Mouse (Mus musculus): ENCODE measurements around the gene Fam117a.
"Not testable (repeated sequence)": the region's sequence is repeated elsewhere in the genome, so short reads cannot be mapped to it uniquely, and the experiment has no call there.

The Fam117a gene

DNA sequence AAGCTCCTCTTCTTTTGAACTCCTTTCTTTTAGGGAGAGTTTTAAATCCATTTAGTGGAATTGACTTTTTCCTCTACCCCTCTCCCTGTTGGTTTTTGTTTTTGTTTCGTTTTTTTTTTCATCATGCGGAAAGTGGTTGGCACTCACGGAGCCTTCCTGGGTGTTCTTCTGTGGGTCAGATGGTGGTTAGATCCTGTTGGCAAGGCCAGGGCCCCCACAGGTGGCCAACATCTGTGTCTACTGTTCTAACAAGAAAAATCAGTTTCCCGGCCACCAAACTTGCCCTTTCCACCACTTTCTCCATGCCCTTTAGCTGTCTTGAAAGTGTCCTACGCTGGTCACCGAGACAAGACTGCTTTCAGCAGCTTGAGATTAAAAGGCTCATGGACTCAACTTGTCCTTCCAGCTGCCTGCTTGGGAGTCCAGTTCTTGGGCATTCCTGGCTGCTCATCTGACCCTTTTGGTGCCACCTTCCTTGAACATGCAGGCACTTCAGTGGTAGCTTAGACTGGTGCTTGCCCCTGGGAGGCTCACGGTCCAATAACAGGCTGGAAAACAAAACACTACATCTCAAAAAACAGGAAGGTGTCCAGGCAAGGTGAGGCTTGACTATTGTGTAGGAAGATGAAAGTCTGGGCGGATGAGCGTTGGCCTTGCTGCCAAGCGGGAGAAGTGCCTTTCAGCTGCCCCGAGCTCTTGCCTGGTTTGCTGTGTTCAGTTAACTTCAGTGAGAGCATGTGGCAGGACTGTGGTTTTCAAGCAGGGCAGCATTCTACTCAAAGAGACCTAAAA is 56.1 kb downstream of the Fam117a start:
- no peak for DNase-seq (ENCODE audit: inconsistent ontology term)

DNA sequence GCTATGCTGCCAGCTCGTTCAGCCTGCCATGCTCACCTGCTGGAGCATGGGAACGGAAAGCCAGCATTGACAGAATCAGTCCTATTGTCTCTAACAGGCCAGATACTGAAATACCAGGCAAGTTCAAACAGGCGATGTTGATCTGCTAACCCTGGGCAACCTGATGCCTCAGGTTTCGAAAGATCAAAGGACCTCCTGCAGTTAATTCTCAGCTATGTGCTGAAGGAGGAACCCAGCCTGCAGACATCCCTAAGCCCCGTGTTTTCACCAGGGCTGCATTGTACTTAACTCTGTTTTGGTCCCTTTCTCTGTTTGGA is 56.6 kb downstream of the Fam117a start:
- no peak for DNase-seq (ENCODE audit: inconsistent ontology term)

DNA sequence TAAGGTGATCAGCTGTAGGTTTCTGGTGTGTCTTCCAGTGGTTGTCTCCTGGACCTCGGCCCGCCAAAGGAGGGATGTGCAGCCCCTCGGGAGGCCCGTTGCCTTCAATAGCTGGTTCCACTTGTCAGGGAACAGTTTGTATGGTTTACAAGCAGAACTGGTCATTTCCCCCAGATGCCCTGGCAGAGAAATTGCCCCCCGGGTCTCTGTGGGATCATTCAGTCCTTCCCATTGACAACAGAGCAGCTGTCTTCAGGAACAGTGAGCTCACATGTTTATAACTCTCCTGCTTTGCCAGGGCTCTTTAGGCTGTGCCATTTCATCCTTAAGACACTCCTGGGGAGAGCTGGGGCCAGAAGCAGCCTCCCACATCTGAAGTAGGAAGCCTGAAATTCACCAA is 57.3 kb downstream of the Fam117a start:
- no peak for DNase-seq (ENCODE audit: inconsistent ontology term)

DNA sequence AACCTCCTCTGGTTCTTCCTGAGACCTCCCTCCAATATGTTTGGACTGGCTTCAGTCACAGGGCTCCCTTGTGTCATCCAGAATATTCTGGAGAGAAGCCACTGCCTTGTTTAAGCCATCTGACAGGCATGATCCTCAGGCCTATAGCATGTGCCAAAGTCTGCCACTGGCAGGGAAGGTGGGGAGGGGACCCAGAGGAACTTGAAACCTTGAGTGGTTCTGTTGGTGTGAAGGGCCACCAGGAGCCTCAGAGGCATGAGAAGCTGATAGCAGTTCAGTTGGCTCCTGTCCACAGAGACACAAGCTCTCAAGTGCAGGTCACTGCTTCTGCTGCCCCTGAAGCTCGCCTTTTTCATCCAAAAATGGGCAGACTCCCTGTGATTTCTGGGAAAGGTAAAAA is 59.7 kb downstream of the Fam117a start:
- no peak for DNase-seq (ENCODE audit: inconsistent ontology term)

DNA sequence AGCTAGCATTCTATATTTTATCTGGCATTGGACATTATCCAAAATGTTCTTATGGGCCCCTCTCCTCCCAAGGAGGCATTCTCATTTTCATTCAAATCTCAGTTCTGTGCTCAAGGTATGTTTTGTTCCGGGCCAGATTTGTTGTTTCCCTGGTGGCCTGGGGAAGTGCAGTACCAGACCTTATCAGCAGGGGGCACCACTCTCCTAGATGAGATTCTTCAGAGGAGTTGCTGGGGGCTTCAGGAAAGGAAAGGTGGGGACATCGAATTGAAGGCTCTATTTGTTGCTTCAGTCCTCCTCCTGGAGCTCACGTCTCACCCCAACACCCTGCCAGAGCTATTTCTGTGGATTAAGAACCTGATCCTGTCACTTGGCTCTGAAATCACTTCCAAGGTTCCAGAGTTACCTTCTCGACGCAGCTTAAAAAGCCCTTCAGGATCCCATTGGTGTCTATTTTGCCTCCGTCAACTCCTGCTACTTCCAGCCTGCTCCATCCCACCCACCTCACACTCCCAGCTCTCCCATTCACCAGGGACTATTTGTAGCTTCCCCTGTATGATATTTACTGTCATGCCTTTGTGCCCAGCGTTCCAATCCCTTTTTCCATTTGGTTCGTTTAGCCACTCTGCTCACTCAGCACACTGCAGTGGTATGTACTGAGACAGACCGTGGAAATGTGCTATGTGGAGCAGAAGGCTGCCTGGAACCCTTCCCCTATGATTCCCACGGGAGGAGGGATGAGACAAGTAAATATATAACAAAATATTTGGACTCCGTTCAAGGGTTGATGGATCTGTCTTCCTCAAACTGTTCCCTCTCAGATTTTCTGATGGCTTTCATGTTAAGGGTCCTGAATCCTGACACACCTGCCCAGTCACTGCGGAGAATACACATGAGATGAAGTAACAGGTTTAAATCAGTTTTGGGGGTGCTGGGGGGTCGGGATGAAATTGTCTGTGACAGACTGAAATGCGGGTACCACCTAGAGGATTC is 61.3 kb downstream of the Fam117a start:
- peak; percentile 51 for DNase-seq (ENCODE audit: inconsistent ontology term)

DNA sequence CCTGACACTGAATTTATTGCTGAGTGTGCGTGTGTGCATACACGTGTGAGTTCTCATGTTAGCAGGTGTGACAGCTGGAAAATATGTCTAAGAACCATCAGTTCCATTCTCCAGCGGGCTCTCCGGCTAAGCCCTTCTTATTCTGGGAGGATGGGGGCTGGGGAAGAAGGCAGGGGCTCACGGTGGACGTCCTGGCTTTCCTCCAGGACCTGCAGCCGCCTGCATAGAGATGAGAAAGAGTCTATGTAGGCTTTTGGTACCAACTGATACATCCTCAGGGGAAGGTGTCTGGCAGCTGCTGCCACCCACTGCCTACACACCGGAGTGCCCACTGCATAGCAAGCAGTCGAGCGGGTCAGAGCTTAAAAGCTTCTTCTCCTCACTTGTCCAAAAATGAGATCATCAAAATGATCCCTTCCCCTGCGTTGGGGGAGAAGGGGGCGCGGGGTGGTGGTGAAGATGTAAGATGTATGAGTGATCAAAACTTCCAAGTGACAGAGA is 62.8 kb downstream of the Fam117a start:
- DNase-seq (ENCODE audit: inconsistent ontology term) = no peak

DNA sequence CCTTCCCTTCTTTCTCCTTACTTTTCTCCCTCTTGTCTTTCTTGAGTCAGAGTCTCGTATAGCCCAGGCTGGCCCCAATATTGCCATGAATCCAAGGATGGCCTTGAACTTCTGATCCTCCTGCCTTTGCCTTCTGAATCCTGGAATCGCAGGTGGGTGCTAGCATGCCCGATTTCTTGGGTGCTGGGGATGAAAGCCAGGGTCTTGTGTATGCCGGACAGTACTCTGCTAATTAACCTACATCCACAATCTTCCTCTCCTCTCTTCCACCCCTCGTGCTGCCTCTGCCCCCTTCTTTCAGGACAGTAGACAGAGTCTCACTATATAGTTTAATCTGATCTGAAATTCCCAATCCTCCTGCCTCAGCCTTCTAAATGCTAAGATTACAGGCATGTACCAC is 64.8 kb downstream of the Fam117a start:
- no peak for DNase-seq (ENCODE audit: inconsistent ontology term)

DNA sequence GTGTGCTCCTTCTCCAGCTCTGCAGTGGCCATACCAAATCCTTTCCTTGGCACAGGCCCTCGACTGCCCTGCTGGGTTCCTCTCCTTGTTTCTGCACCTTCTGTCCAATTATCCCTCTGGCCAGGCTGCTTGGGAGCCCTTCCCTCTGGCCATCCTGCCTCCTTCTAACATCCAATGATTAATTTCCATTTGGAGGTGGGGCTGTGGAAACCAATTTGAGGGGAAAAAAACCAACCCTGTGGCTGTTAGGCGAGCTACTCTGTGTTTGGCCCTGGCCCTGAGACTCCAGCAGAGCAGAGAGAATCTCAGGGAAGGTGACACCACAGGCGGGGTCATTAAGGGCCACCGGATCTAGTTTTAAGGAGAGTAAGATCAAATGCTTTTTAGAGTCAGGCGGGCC is 65.4 kb downstream of the Fam117a start:
- no peak for DNase-seq (ENCODE audit: inconsistent ontology term)

DNA sequence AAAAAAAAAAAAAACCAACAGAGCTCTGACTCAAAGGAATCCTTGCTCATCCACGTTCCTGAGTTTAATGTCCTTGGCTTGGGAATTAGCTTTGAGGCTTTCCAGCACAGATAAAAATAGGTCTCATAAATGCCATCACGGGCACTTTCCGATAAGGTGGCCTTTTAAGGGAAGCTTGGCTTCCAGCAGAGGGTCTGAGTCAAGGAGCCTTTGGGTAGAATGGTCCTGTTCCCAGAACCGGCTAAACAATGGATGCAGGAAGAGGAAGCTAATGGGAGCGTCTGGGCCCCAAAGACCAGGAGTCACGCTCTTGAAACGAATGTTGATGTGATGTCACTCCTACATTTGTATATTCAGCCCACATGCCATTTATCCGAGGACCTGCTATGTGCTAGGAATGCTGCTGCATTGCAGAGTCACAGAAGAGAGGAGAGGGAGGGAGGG is 65.9 kb downstream of the Fam117a start:
- peak; percentile 87 for DNase-seq (ENCODE audit: inconsistent ontology term)

DNA sequence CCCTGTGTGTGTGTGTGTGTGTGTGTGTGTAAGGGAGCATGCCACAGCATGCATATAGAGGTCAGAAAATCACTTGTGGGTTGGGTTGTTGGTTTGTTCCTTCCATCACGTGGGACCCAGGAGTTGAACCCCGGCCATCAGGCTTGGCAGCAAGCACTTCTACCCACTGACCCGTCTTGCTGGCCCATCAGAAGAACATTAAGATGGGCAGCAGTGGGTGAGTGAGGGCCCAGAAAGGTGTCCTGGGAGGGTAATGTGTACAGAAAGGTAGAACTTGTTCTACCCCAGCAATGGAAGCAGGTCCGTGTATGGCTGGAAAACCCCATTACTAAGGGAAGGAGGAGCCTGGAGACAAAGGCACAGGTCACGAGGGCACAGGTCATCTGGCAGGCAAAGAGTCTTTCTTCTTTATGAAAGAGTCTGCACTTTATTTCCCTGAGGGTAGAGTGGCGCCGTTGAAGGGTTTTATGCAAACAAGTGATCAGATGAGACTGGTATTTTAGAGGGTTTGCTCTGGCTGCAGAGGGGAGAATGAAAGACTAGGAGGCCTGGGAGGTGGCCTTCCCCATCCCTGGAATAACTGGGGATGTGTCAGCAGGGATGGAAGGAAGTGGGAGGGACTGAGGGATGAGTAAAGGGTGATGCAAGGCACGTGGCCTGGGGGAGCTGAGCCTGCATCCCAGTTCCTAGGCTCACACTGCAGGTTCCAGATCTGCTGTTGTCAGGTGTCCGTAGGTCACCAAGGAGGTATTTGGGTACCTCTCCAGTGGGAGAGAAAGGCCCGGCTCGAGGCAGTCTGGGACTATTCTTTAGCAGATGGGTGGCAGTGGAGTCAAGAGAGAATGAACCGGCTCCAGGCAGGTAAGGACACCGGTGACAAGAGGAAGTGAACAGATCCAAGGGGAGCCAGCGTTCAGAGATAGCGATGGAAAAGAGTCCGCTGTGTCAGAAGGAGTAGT is 66.8 kb downstream of the Fam117a start:
- peak; percentile 39 for DNase-seq (ENCODE audit: inconsistent ontology term)

DNA sequence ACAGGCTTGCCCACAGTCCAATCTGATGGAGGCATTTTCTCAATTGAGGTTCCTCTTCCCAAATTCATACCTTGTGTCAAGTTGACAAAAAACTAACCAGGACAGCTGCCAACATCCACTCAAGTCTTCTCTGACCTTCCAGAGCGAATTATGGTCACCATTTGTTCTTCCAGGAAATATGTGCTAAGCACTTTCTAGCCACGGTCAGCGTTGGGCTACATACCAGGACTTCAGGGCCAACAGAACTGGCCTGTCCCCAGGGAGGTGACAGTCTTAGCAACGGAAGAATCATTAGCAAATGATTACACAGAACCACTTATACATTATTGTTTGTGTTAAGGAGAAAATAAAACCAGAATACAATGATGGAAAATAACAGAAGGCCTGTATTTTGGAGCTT is 69.0 kb downstream of the Fam117a start:
- no peak for DNase-seq (ENCODE audit: inconsistent ontology term)

DNA sequence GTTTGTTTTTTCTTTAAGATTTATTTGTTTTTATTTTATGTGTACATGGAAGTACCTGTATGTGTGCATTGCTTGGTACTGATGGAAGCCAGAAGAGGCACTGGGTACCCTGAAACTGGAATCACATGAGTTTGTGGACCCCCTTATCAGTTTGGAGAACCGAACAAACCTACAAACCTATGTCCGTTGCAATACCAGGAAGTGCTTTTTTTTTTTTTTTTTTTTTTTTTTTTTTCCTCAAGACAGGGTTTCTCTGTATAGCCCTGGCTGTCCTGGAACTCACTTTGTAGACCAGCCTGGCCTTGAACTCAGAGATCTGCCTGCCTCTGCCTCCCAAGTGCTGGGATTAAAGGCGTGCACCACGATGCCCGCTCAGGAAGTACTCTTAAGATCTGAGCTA is 69.6 kb downstream of the Fam117a start:
- not testable (repeated sequence) for DNase-seq (ENCODE audit: inconsistent ontology term)

DNA sequence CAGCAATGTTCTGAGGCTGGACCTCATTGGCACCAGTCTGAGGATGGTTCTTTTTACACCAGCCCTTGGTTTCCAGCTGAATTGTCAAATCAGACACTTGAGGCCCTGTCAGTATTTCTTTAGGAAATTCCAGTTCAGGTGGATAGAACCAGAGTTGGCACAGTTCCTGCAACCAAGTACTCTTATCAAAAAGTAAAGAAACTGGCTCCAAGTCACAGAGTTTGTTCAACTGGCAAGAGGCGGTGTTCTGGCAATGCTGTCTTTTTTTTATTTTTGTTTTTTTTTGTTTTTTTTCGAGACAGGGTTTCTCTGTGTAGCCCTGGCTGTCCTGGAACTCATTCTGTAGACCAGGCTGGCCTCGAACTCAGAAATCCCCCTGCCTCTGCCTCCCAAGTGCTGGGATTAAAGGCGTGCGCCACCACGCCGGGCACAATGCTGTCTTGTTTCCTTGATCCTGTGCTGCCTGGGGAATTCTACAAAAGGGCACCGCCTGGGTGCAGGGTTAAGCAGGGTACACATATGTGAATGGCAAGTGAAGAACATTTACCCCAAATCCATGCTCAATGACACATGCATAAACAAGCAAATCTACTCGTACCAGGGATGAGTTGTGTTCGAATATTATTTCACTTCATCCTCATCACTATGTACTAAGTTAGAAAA is 72.8 kb downstream of the Fam117a start:
- no peak for DNase-seq (ENCODE audit: inconsistent ontology term)

DNA sequence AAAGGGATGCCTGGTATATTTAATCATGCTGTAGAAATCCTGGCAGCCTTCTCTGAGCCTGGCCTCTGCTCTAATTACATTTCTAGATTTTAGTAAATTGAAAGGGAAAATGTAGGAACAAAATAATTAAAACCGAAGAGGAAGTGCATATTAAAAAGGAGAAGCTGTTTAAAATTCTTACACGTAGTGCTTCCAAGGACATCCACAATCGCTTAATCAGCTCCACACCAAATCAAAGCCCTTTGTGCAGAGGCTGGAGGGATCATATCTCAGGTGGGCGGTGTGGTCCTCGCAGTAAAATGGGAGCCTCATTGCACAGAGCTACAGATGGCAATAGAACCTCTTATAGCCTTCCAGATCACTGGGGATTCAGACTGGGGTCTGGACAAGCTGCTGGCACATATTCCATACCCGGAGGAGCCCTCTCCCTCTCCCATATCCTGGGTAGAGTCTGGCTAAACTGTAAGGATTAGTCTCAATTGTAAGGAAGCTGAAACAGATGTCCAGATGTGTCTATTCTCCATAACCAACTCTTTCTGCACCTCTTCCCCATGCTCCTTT is 74.7 kb downstream of the Fam117a start:
- peak; percentile 57 for DNase-seq (ENCODE audit: inconsistent ontology term)

DNA sequence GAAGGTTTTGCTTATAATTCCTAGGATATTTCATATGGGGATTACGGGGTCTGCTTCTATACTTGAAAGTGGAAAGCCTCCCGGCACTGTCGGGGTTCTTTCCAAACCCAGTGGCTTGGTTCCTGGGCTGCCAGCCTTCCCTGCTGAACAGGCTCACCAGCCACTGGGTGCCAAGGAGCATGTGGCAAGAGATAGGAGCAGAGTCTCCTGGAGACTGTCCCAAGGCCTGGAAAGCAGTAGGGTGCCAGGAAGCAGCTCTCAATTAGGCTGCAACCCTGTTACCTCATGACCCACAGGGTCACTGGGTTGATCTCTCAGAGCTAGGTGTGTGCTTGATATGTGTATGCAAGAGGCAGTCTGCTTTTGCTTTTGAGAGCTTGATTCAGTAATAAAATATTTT is 75.8 kb downstream of the Fam117a start:
- DNase-seq (ENCODE audit: inconsistent ontology term) = no peak

DNA sequence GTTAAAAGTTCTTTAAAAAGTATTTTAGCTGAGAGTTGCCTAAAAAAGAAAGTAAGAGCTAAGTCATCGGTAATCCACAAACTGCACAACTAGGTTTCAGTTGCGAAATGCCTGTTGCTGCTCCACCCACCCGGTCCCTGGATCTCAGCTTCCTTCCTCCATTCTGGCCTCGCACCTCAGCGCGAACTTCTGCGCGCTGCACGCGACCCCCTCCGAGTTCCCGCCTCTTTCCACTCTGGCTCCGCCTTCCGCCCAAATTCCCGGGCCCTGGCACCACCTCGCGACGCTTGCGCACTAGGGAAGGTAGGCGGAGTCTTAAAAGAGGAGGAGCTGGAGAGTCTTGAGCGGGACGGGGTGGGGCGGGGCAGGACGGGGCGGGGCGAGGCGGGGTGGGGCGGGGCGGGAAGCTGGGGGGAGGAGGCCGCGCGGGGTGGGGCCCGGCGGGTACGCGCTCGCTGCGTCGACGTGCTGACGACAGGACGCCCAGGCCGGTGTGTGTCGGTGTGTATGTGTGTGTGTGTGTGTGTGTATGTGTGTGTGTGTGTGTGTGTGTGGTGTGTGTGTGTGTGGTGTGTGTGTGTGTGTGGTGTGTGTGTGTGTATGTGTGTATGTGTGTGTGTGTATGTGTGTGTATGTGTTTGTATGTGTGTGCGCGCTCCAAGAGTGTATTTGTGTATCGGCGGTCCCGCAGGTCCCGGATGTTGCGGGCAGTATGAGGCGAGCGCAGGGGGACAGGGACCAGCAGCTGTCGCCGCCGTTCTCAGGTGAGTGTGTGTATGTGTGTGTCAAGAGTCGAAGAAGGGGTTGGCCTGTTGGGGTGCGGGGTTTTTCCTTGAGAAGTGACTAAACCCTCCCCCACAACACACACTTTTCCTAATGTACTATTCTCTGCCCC is 77.1 kb downstream of the Fam117a start, which contains the start of gene Spop:
Spop (plus strand) TSS at position 440 of the 895 bp plus-strand sequence.
- peak; percentile 96 for DNase-seq (ENCODE audit: inconsistent ontology term)

DNA sequence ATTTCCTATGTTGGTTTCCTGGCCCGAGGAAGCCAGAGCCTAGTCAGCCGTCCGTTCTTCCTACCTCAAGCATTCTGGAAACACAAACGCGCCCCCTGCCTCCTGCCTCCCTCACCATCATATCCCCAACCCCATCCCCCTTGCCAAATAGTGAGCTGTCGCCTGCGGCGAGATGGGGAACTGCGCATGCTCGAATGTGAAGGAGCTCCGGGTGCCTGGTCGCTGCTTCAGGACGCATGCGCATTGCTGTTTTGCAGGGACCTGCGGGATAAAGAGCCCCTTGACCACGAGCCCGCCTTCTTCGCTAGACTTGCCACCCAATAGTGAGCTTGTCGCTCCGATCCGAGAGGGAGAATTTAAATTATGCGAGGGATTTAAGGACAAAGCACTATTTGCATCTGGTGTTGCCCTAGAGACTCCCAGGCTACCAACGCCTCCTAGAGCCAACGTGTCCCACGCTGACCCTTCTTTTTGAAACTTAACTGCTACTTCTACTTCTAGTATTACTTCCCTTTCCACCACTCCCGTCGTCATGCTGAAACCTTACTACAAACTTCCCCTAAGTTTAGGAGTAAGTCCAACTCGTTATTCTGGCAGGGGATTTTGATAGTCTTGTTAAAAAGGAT is 77.8 kb downstream of the Fam117a start:
- DNase-seq (ENCODE audit: inconsistent ontology term) = peak; percentile 98

DNA sequence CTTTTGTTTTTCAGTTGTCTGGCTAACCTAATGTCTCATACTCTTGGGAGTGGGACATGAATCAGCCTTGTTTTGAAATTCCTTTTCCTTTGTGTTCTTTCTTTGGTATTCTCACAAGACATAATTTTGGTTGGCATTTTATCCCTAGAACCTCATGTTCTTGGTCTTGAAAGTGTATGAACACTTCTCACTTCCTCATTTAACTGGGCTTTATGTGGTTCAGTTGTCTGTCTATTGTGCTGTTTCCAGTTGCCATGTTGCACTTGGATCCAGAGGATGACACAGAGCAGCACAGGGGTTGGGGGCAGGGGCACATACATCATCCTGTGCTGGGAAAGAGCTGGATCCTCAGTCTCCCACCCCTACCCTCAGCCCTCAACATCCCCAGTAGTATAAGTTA is 79.1 kb downstream of the Fam117a start:
- DNase-seq (ENCODE audit: inconsistent ontology term) = peak; percentile 72

DNA sequence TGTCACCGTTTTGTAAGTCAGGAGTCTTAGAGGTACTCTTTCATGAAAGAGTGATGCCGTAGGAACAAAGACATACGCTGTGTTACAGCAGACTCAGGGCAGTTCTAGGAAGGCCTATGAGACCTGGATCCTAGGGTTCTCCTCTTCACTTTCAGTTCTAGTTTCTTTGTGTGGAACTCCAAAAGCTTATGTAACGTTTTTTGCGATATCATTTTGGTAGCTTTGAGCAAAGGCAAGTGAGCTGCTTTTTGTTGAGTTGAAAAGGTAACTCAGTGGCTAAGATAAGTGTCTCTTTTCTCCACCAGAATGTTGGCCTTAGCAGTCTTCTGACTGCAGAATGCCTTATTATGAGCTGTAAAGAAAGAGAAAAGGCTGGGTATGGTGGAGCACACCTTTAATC is 80.5 kb downstream of the Fam117a start:
- no peak for DNase-seq (ENCODE audit: inconsistent ontology term)
